ENCODE assay signal across 9 mouse cellular contexts in genomic region chr11:88214881-88215831, GRCm38 (mm10). TPM values are rescaled to one million over a fixed set of nuclear protein-coding genes. Genes with fewer than 3 reads are reported as not detected.
DNase-seq lines count a peak whose midpoint lies in the region; ATAC-seq lines count a peak whose summit lies in the region.
"Had no signal": no experiment of that assay in that cellular context is flagged by ENCODE, and none has a peak within 500 bp of the region (broad histone marks: within the 10 kb centered on the region; RNA-seq: fewer than 3 reads in every experiment).

No protein-coding gene starts in this region.

- peak; percentile 90 for DNase-seq in MN1 (ENCODE audit: low spot score)
- DNase-seq in frontal cortex, postnatal 25 days (ENCODE audit: low spot score in 2 of 2) = peak; percentile 25 to 28
- peak; percentile 48 for DNase-seq in induced T-regulatory cell, adult 2 months (ENCODE audit: low read depth)
- DNase-seq in left cerebral cortex, adult 8-10 months (ENCODE audit: low spot score in 2 of 2) = peak; percentile 24 to 73
- DNase-seq in spleen, postnatal 14 days (ENCODE audit: low spot score in 2 of 2) = no peak
- DNase-seq in thymus, postnatal 4 days = no peak

- H3K36me3 ChIP-seq in neural tube, embryonic 13.5 days = peaks cover 23% of the 10 kb centered on the region

- H3K4me1 ChIP-seq in brown adipose tissue, adult 24 weeks (ENCODE audit: control insufficient read depth, insufficient read depth, insufficient read length, low read length) = no peaks in the 10 kb centered on the region
- H3K4me1 ChIP-seq in neural tube, embryonic 13.5 days (replicated peaks) = peaks cover 20% of the 10 kb centered on the region

- H3K4me2 ChIP-seq in neural tube, embryonic 13.5 days = peak overlapping the region; percentile 45

- peak overlapping the region; percentile 50 for H3K4me3 ChIP-seq in brown adipose tissue, adult 24 weeks (ENCODE audit: insufficient read depth, low read depth, low read length)
- no peak overlapping the region for H3K4me3 ChIP-seq in neural tube, embryonic 13.5 days
- H3K4me3 ChIP-seq: embryonic facial prominence, embryonic 13.5 days had no signal

- peak overlapping the region; percentile 47 for H3K9ac ChIP-seq in neural tube, embryonic 13.5 days
- H3K9ac ChIP-seq: embryonic facial prominence, embryonic 13.5 days had no signal

- H3K27ac ChIP-seq in brown adipose tissue, adult 24 weeks (replicated peaks; ENCODE audit: low read depth, low read length) = peak overlapping the region; percentile 95
- peak overlapping the region; percentile 76 for H3K27ac ChIP-seq in neural tube, embryonic 13.5 days (replicated peaks)
- H3K27ac ChIP-seq: embryonic facial prominence, embryonic 13.5 days had no signal

- peak; percentile 79 for ATAC-seq in neural tube, embryonic 13.5 days (ENCODE audit: low read depth)

- H3K9me3 ChIP-seq in neural tube, embryonic 13.5 days = no peaks in the 10 kb centered on the region
- H3K9me3 ChIP-seq: embryonic facial prominence, embryonic 13.5 days had no signal

- WGBS in neural tube, embryonic 13.5 days = 48% methylated on average over 21 of the region's 21 CpGs

- no peaks in the 10 kb centered on the region for H3K27me3 ChIP-seq in neural tube, embryonic 13.5 days
- H3K27me3 ChIP-seq: embryonic facial prominence, embryonic 13.5 days had no signal

RNA-seq across cellular contexts. Expression of gene Mrps23, which starts 11.0 kb away (rescaled TPM):
- 150 and 192 TPM in 2 replicates for polyA plus RNA-seq in brown adipose tissue, adult 24 weeks (2012; ENCODE audit: insufficient read depth, insufficient read length, missing spikeins)
- 10 to 100 TPM; 58.9 to 74.7 (median 64.6) TPM for total RNA-seq in left cerebral cortex, adult 8-10 months (2022)
- 64.2 and 69.4 TPM in 2 replicates for polyA plus RNA-seq in neural tube, embryonic 13.5 days (2015; fragmentation: Nextera tagmentation; extraction: Ambion mirVana)

Comparison
In these comparisons a context has a peak if more than half of its experiments do, and no peak if none do; other contexts are left out.
1. DNase-seq: peak in MN1 (single experiment), frontal cortex, postnatal 25 days (2 of 2), induced T-regulatory cell, adult 2 months (single experiment) and left cerebral cortex, adult 8-10 months (2 of 2); none in spleen, postnatal 14 days (0 of 2) and thymus, postnatal 4 days (single experiment).